ENCODE assay signal across 9 mouse cellular contexts in the genomic region with DNA sequence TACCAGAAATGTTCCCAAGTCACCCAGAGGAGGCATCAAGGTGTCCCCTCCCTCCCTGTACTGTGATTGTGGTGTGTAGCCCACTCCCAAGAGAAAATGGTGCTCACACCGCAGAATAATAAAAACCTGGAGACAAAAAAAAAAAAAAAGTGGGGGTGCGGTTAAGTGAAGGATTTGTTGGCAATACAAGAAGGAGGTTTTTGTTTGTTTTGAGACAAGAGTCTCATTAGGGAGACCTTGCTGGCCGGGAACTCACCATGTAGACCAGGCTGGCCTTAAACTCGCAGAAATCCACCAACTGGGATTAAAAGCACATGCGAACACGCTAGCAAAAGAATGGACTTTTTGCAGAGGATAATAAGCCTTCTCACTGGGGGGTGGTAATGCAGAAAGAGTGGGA. TPM values are rescaled to one million over a fixed set of nuclear protein-coding genes. Genes with fewer than 3 reads are reported as not detected.
DNase-seq lines count a peak whose midpoint lies in the region; ATAC-seq and TF ChIP-seq lines count a peak whose summit lies in the region.
"Had no signal": no experiment of that assay in that cellular context is flagged by ENCODE, and none has a peak within 500 bp of the region (broad histone marks: within the 10 kb centered on the region; RNA-seq: fewer than 3 reads in every experiment).

B3gnt7 (plus strand) TSS at position 301 of the 400 bp plus-strand sequence.

- H3K27me3 ChIP-seq in heart, embryonic 15.5 days: peaks cover 53% of the 10 kb centered on the region
- no peaks in the 10 kb centered on the region for H3K27me3 ChIP-seq in forebrain, postnatal 0 days (ENCODE audit: insufficient read depth, low read length)
- H3K27me3 ChIP-seq in liver, embryonic 16.5 days (ENCODE audit: control insufficient read depth, insufficient read depth, low read depth, low read length): peaks cover 32% of the 10 kb centered on the region

- H3K9me3 ChIP-seq in heart, embryonic 15.5 days (replicated peaks): no peaks in the 10 kb centered on the region
- H3K9me3 ChIP-seq in ES-E14 (ENCODE audit: control insufficient read depth, insufficient read depth, low read depth, low read length): no peaks in the 10 kb centered on the region
- H3K9me3 ChIP-seq in forebrain, postnatal 0 days (ENCODE audit: low read length): no peaks in the 10 kb centered on the region
- H3K9me3 ChIP-seq in liver, embryonic 16.5 days (replicated peaks; ENCODE audit: control insufficient read depth, low read length): no peaks in the 10 kb centered on the region

- no peak for DNase-seq in heart, postnatal 25 days (ENCODE audit: low spot score)
- no peak for DNase-seq in ES-E14 (ENCODE audit: low read depth, low spot score)
- peak; percentile 9 for DNase-seq in forebrain, postnatal 0 days
- no peak for DNase-seq in Muller cell, postnatal 12 days (ENCODE audit: inconsistent ontology term)
- DNase-seq in gastrocnemius, postnatal 25 days: no peak
- DNase-seq in spleen, adult 18-20 months: no peak

- intact Hi-C loops in heart, postnatal 25 days (cut with DNase I): no loop called here

- 41% methylated on average over 6 of the region's 6 CpGs for WGBS in heart, embryonic 15.5 days
- WGBS in forebrain, postnatal 0 days: 18% methylated on average over 6 of the region's 6 CpGs
- WGBS in liver, embryonic 16.5 days (ENCODE audit: insufficient replicate concordance): 55% methylated on average over 6 of the region's 6 CpGs

- H3K4me2 ChIP-seq in heart, embryonic 15.5 days: peak within 1 kb of the TSS; percentile 99
- H3K4me2 ChIP-seq in forebrain, postnatal 0 days (ENCODE audit: low read depth): peak within 1 kb of the TSS; percentile 93
- H3K4me2 ChIP-seq in liver, embryonic 16.5 days (ENCODE audit: low read depth, low read length): peak within 1 kb of the TSS; percentile 75

- H3K9ac ChIP-seq in heart, embryonic 15.5 days: peak within 1 kb of the TSS; percentile 56
- H3K9ac ChIP-seq in ES-E14 (ENCODE audit: insufficient read depth, low read depth, low read length, poor library complexity, severe bottlenecking): peak within 1 kb of the TSS; percentile 89
- H3K9ac ChIP-seq in forebrain, postnatal 0 days: peak within 1 kb of the TSS; percentile 65
- H3K9ac ChIP-seq in liver, embryonic 16.5 days (ENCODE audit: low read depth, low read length): peak within 1 kb of the TSS; percentile 38

- H3K4me3 ChIP-seq in heart, embryonic 15.5 days: peak within 1 kb of the TSS; percentile 67
- peak within 1 kb of the TSS; percentile 93 for H3K4me3 ChIP-seq in ES-E14 (ENCODE audit: insufficient read depth in 1 of 2, low read depth in 1 of 2, low read length in 2 of 2, poor library complexity in 1 of 2, severe bottlenecking in 1 of 2)
- H3K4me3 ChIP-seq in forebrain, postnatal 0 days (ENCODE audit: low read depth, low read length): peak within 1 kb of the TSS; percentile 66
- peak within 1 kb of the TSS; percentile 58 for H3K4me3 ChIP-seq in liver, embryonic 16.5 days (ENCODE audit: low read depth, low read length)
- H3K4me3 ChIP-seq: myocyte had no signal

- no peaks in the 10 kb centered on the region for H3K36me3 ChIP-seq in heart, embryonic 15.5 days
- peaks cover 27% of the 10 kb centered on the region for H3K36me3 ChIP-seq in ES-E14 (ENCODE audit: control insufficient read depth, insufficient read depth, low read length, poor library complexity, severe bottlenecking)
- H3K36me3 ChIP-seq in forebrain, postnatal 0 days (ENCODE audit: insufficient read depth): no peaks in the 10 kb centered on the region
- H3K36me3 ChIP-seq in liver, embryonic 16.5 days (ENCODE audit: control insufficient read depth, insufficient read depth): no peaks in the 10 kb centered on the region

- no peak for TF ChIP-seq CTCF in forebrain, postnatal 0 days (IDR thresholded peaks at IDR 0.05; ENCODE audit: low read depth)

- in situ Hi-C loops in ES-E14 (cut with MboI; ENCODE audit: low sequenced_read_pairs in 2 of 2, unreplicated experiment in 2 of 2): no loop called here

- peaks cover 15% of the 10 kb centered on the region for H3K4me1 ChIP-seq in heart, embryonic 15.5 days (replicated peaks)
- peaks cover 17 to 48% of the 10 kb centered on the region in 2 experiments for H3K4me1 ChIP-seq in ES-E14 (ENCODE audit: control insufficient read depth in 2 of 2, insufficient read depth in 2 of 2, low read length in 2 of 2, poor library complexity in 1 of 2)
- peaks cover 4% of the 10 kb centered on the region; the same call in 1 of the 2 replicates for H3K4me1 ChIP-seq in forebrain, postnatal 0 days (ENCODE audit: insufficient read depth)
- peaks cover 13% of the 10 kb centered on the region for H3K4me1 ChIP-seq in liver, embryonic 16.5 days (ENCODE audit: control insufficient read depth, low read depth, low read length)

- no peak within 1 kb of the TSS for H3K27ac ChIP-seq in heart, embryonic 15.5 days
- peak within 1 kb of the TSS; percentile 89 for H3K27ac ChIP-seq in ES-E14 (ENCODE audit: insufficient read depth, low read depth, low read length, poor library complexity, severe bottlenecking)
- H3K27ac ChIP-seq in forebrain, postnatal 0 days (ENCODE audit: low read depth, low read length): peak within 1 kb of the TSS; percentile 40; the same call in 1 of the 2 replicates
- no peak within 1 kb of the TSS for H3K27ac ChIP-seq in liver, embryonic 16.5 days (ENCODE audit: low read length)

- ATAC-seq in heart, embryonic 15.5 days (replicated peaks; ENCODE audit: insufficient number of reproducible peaks, insufficient read depth, low FRiP score, low read depth): no peak
- ATAC-seq in forebrain, postnatal 0 days: no peak
- ATAC-seq in liver, embryonic 16.5 days (ENCODE audit: low read depth): no peak

TF ChIP-seq in ES-E14, 5 proteins besides CTCF, POLR2A, EP300 and RAD21:
- peak; percentile 69 for TF ChIP-seq ZNF384 (IDR thresholded peaks at IDR 0.05; ENCODE audit: low read depth, low read length)
- TF ChIP-seq CHD2 (IDR thresholded peaks at IDR 0.05; ENCODE audit: low read depth, low read length): no peak
- no peak for TF ChIP-seq MAFK (IDR thresholded peaks at IDR 0.05; ENCODE audit: insufficient read depth, low read depth, low read length)
- TF ChIP-seq ZC3H11A (IDR thresholded peaks at IDR 0.05; ENCODE audit: borderline replicate concordance, low read depth, low read length): no peak
- no peak for TF ChIP-seq HCFC1 (IDR thresholded peaks at IDR 0.05; ENCODE audit: borderline replicate concordance, insufficient read depth, low read length)

RNA-seq across cellular contexts. Expression of gene B3gnt7, which starts in this region (rescaled TPM):
- 2.0 and 2.4 TPM in 2 replicates for polyA plus RNA-seq in heart, embryonic 15.5 days (2015; fragmentation: Nextera tagmentation; extraction: Ambion mirVana)
- total RNA-seq in heart, postnatal 25 days (2021): under 1 TPM; 0.21 to 0.28 TPM
- 103 and 166 TPM in 2 replicates for total RNA-seq in ES-E14 (2012; rRNA removed)
- total RNA-seq in forebrain, postnatal 0 days (2014; rRNA removed): 10.6 and 11.1 TPM in 2 replicates
- 10.7 and 11.7 TPM in 2 replicates for polyA plus RNA-seq in forebrain, postnatal 0 days (2015; fragmentation: Nextera tagmentation; extraction: Ambion mirVana)
- 0.65 and 0.68 TPM in 2 replicates for polyA plus RNA-seq in liver, embryonic 16.5 days (2015; fragmentation: Nextera tagmentation; extraction: Ambion mirVana)
- total RNA-seq in gastrocnemius, postnatal 25 days (2021): not detected
- polyA plus RNA-seq: myocyte had no signal

Comparison
In these comparisons a context has a peak if more than half of its experiments do, and no peak if none do; other contexts are left out.
1. H3K27ac ChIP-seq: peak in ES-E14 (single experiment) and forebrain, postnatal 0 days (single experiment); none in heart, embryonic 15.5 days (single experiment) and liver, embryonic 16.5 days (single experiment).
2. H3K9ac ChIP-seq: peak in every context shown above with its lines; median percentile 89 in ES-E14; 65 in forebrain, postnatal 0 days; 56 in heart, embryonic 15.5 days; 38 in liver, embryonic 16.5 days.
3. Peak in every context shown above with its lines, with median percentiles within 50 percentile points of each other: H3K4me2 ChIP-seq and H3K4me3 ChIP-seq.